Mouse (Mus musculus) heart, adult 2 months (tissue): ENCODE data around the gene Gm43064.
A peak's percentile ranks its signal among the peaks of the same experiment; 100 is the strongest.

ENCODE experiments used
- CTCF ChIP-seq: fragments of 200-600 bp; IDR thresholded peaks from 2 replicates; pipeline ENCODE4 v1.8.1; 2022; ENCODE audit warnings: antibody characterized with exemption, mild to moderate bottlenecking, moderate library complexity
- POLR2A ChIP-seq: fragments of 200-500 bp; IDR thresholded peaks from 2 replicates; pipeline ENCODE4 v1.6.1; 2011; ENCODE audit warnings: mild to moderate bottlenecking, low read depth, low read length, control low read depth; ENCODE audit not compliant: insufficient read depth

- TF ChIP-seq CTCF: no peak
- peak; percentile 95 for TF ChIP-seq POLR2A
These were observed at the start of gene Gm43064, which contains the start of the genes Dclre1b and Ap4b1 for GRCm38 (mm10) chr3:103808891-103809798.
